Mouse (Mus musculus) forebrain, embryonic 11.5 days (tissue): ENCODE measurements around the gene Chsy1. TPM values are rescaled to one million over a fixed set of nuclear protein-coding genes. Genes with fewer than 3 reads are reported as not detected.

ENCODE experiments used
- ATAC-seq: fragments of 200-750 bp; cut with Nextera tagmentation; replicated peaks from 2 replicates; pipeline ENCODE4 v1.8.0; 2017; ENCODE audit warnings: moderate TSS enrichment; ENCODE audit not compliant: low FRiP score
- DNase-seq: peaks from one replicate; pipeline ENCODE4 v3.0.0-alpha.2; 2017; ENCODE audit warnings: low spot score
- H3K27ac ChIP-seq: fragments of 300-500 bp; sonication (generic); 2 replicates; pipeline ENCODE4 v1.5.1; 2014; ENCODE audit warnings: low read depth, low read length
- H3K27me3 ChIP-seq: fragments of 300-500 bp; sonication (generic); 2 replicates; pipeline ENCODE4 v1.6.1; 2014; ENCODE audit warnings: mild to moderate bottlenecking, low read length, mixed read lengths; ENCODE audit not compliant: control insufficient read depth, insufficient read depth
- H3K36me3 ChIP-seq: fragments of 300-500 bp; sonication (generic); 2 replicates; pipeline ENCODE4 v1.6.1; 2014; ENCODE audit warnings: mild to moderate bottlenecking, low read length, moderate library complexity, mixed read lengths; ENCODE audit not compliant: control insufficient read depth, insufficient read depth
- H3K4me1 ChIP-seq: fragments of 300-500 bp; sonication (generic); replicated peaks from 2 replicates; pipeline ENCODE4 v1.6.1; 2014; ENCODE audit warnings: low read length, mixed read lengths; ENCODE audit not compliant: control insufficient read depth, insufficient read depth
- H3K4me2 ChIP-seq: fragments of 300-500 bp; sonication (generic); 2 replicates; pipeline ENCODE4 v1.6.1; 2014; ENCODE audit warnings: low read depth, mild to moderate bottlenecking, low read length, moderate library complexity, mixed read lengths; ENCODE audit not compliant: severe bottlenecking
- H3K4me3 ChIP-seq: fragments of 300-500 bp; sonication (generic); 2 replicates; pipeline ENCODE4 v1.5.1; 2014; ENCODE audit warnings: low read depth, low read length
- H3K9ac ChIP-seq: fragments of 300-500 bp; sonication (generic); 2 replicates; pipeline ENCODE4 v1.6.1; 2014; ENCODE audit warnings: low read length
- H3K9me3 ChIP-seq: fragments of 300-500 bp; sonication (generic); 2 replicates; pipeline ENCODE4 v1.6.1; 2016; ENCODE audit warnings: low read length, mixed read lengths; ENCODE audit not compliant: control insufficient read depth
- WGBS: fragments of 180-500 bp; shearing (Covaris S2); extraction: QIAGEN DNeasy Blood & Tissue Kit; methylation state at CpG from one replicate; pipeline ENCODE4 v1.1.7; 2014; 5-methylcytosine and 5-hydroxymethylcytosine counted together
- polyA plus RNA-seq: library from polyadenylated mRNA; unstranded; fragments of >200 nt; fragmentation: Nextera tagmentation; extraction: Ambion mirVana; gene quantifications from 2 replicates; pipeline ENCODE4 v1.2.1, GENCODE M21; 2014

The Chsy1 gene
- polyA plus RNA-seq, 1 experiment from 2014 or later = 17.7 TPM

- H3K9me3 ChIP-seq = no peaks in the 10 kb centered on the region
- no peaks in the 10 kb centered on the region for H3K27me3 ChIP-seq
- H3K9ac ChIP-seq = no peak overlapping the region
- whole genome bisulfite sequencing = 37% methylated on average over 9 of the region's 9 CpGs
- peaks cover 11% of the 10 kb centered on the region; the same call in 1 of the 2 replicates for H3K4me1 ChIP-seq
- H3K27ac ChIP-seq = 0 out of 2 replicates have a peak overlapping the region, but pooled peaks have one; percentile 31
- peak; percentile 50 for DNase-seq
- H3K36me3 ChIP-seq = no peaks in the 10 kb centered on the region
- no peak overlapping the region for H3K4me2 ChIP-seq
- ATAC-seq = no peak
- no peak overlapping the region for H3K4me3 ChIP-seq
Observed at GRCm38 (mm10) chr7:66218193-66219014, 109.1 kb downstream of the Chsy1 start.

GRCm38 (mm10) chr7:66219028-66219793, 109.9 kb downstream of the Chsy1 start:
- Histone ChIP-seq H3K4me1 (peaks cover 11% of the 10 kb centered on the region; the same call in 1 of the 2 replicates), H3K9ac (no peak overlapping the region), H3K36me3 (no peaks in the 10 kb centered on the region), H3K9me3 (no peaks in the 10 kb centered on the region), H3K4me3 (no peak overlapping the region), H3K27me3 (no peaks in the 10 kb centered on the region), H3K4me2 (no peak overlapping the region), H3K27ac (no peak overlapping the region)
- DNase-seq (peak; percentile 34), ATAC-seq (no peak)
- WGBS = 83% methylated on average over 4 of the region's 4 CpGs

- Histone ChIP-seq H3K9me3 (no peaks in the 10 kb centered on the region), H3K4me2 (no peak overlapping the region), H3K36me3 (no peaks in the 10 kb centered on the region), H3K4me1 (peaks cover 11% of the 10 kb centered on the region; the same call in 1 of the 2 replicates), H3K9ac (no peak overlapping the region), H3K27me3 (no peaks in the 10 kb centered on the region), H3K4me3 (no peak overlapping the region), H3K27ac (no peak overlapping the region)
- DNase-seq (peak; percentile 32), ATAC-seq (no peak)
- 65% methylated on average over 4 of the region's 4 CpGs for WGBS
Observed at GRCm38 (mm10) chr7:66219794-66220227, 110.5 kb downstream of the Chsy1 start.

- H3K9me3 ChIP-seq = no peaks in the 10 kb centered on the region
- H3K27me3 ChIP-seq = no peaks in the 10 kb centered on the region
- peaks cover 11% of the 10 kb centered on the region; the same call in 1 of the 2 replicates for H3K4me1 ChIP-seq
- H3K4me3 ChIP-seq = no peak overlapping the region
- ATAC-seq (no peak), DNase-seq (peak; percentile 52)
- no peaks in the 10 kb centered on the region for H3K36me3 ChIP-seq
- H3K27ac ChIP-seq = no peak overlapping the region
- H3K4me2 ChIP-seq = peak overlapping the region; percentile 5; the same call in 1 of the 2 replicates
- H3K9ac ChIP-seq = no peak overlapping the region; the same call in 1 of the 2 replicates
- 8% methylated on average over 8 of the region's 8 CpGs for WGBS
Observed at GRCm38 (mm10) chr7:66222621-66223091, 113.3 kb downstream of the Chsy1 start.

Other genes with a start within 250 kb of the Chsy1 start
- gene Pcsk6, start 247.8 kb upstream of the Chsy1 start, polyA plus RNA-seq = 2.7 and 3.1 TPM in 2 replicates
- gene Gm45213, start 65.9 kb upstream of the Chsy1 start, polyA plus RNA-seq = not detected in 2 replicates
- gene Snrpa1, start 50.5 kb upstream of the Chsy1 start, polyA plus RNA-seq = 229 and 250 TPM in 2 replicates
- gene Selenos, start 29.9 kb upstream of the Chsy1 start, polyA plus RNA-seq = 62.8 and 64.2 TPM in 2 replicates